Mouse (Mus musculus) spleen, adult 2 months (tissue): ENCODE measurements around the gene Efnb1.

Source experiments
- CTCF ChIP-seq: fragments of 200-500 bp; IDR thresholded peaks from 2 replicates; pipeline ENCODE4 v1.5.1; 2011; ENCODE audit warnings: mild to moderate bottlenecking, inconsistent platforms; ENCODE audit not compliant: insufficient read depth, insufficient read length, insufficient replicate concordance; ENCODE audit errors: extremely low read depth
- POLR2A ChIP-seq: fragments of 200-500 bp; IDR thresholded peaks from 2 replicates; pipeline ENCODE4 v1.6.1; 2011; ENCODE audit warnings: low read depth, low read length, inconsistent platforms

GRCm38 (mm10) chrX:99149900-99150299 is 14.0 kb downstream of the Efnb1 start:
- TF ChIP-seq POLR2A (no peak), CTCF (no peak)
